Mouse (Mus musculus): ENCODE results near the gene Gm20388. TPM values are rescaled to one million over a fixed set of nuclear protein-coding genes. Genes with fewer than 3 reads are reported as not detected.

Gm20388 gene
- total RNA-seq, 1 experiment from 2014 or later, result 35.7 TPM

GRCm38 (mm10) chr8:121477851-121478547 lies 1567.4 kb downstream of the Gm20388 start:
- ATAC-seq (replicated peaks; ENCODE audit: low read depth, poor library complexity, severe bottlenecking), result no peak

- ATAC-seq (replicated peaks; ENCODE audit: low read depth, poor library complexity, severe bottlenecking), result no peak
These were observed 1568.5 kb downstream of the Gm20388 start for GRCm38 (mm10) chr8:121479144-121479543.

GRCm38 (mm10) chr8:121480411-121481031 lies 1569.9 kb downstream of the Gm20388 start:
- ATAC-seq (replicated peaks; ENCODE audit: low read depth, poor library complexity, severe bottlenecking), result no peak

GRCm38 (mm10) chr8:121484072-121484782 lies 1573.6 kb downstream of the Gm20388 start:
- no peak for ATAC-seq (replicated peaks; ENCODE audit: low read depth, poor library complexity, severe bottlenecking)

GRCm38 (mm10) chr8:121491633-121492032 lies 1581.0 kb downstream of the Gm20388 start:
- ATAC-seq (replicated peaks; ENCODE audit: low read depth, poor library complexity, severe bottlenecking), result no peak

- ATAC-seq (replicated peaks; ENCODE audit: low read depth, poor library complexity, severe bottlenecking), result no peak
These were observed 1587.0 kb downstream of the Gm20388 start for GRCm38 (mm10) chr8:121497621-121498020.

GRCm38 (mm10) chr8:121511751-121512150 lies 1601.1 kb downstream of the Gm20388 start:
- ATAC-seq (replicated peaks; ENCODE audit: low read depth, poor library complexity, severe bottlenecking), result no peak

GRCm38 (mm10) chr8:121513429-121513828 lies 1602.8 kb downstream of the Gm20388 start:
- peak; percentile 72; the same call in 1 of the 2 replicates for ATAC-seq (replicated peaks; ENCODE audit: low read depth, poor library complexity, severe bottlenecking)

GRCm38 (mm10) chr8:121525111-121525818 lies 1614.6 kb downstream of the Gm20388 start:
- ATAC-seq (replicated peaks; ENCODE audit: low read depth, poor library complexity, severe bottlenecking), result no peak

GRCm38 (mm10) chr8:121526811-121527550 lies 1616.3 kb downstream of the Gm20388 start:
- ATAC-seq (replicated peaks; ENCODE audit: low read depth, poor library complexity, severe bottlenecking), result no peak

- ATAC-seq (replicated peaks; ENCODE audit: low read depth, poor library complexity, severe bottlenecking), result no peak
These were observed 1617.1 kb downstream of the Gm20388 start for GRCm38 (mm10) chr8:121527751-121528150.

- no peak for ATAC-seq (replicated peaks; ENCODE audit: low read depth, poor library complexity, severe bottlenecking)
These were observed 1618.1 kb downstream of the Gm20388 start for GRCm38 (mm10) chr8:121528790-121529189.

GRCm38 (mm10) chr8:121530639-121531038 lies 1620.0 kb downstream of the Gm20388 start:
- ATAC-seq (replicated peaks; ENCODE audit: low read depth, poor library complexity, severe bottlenecking), result no peak

GRCm38 (mm10) chr8:121532381-121532780 lies 1621.7 kb downstream of the Gm20388 start:
- no peak for ATAC-seq (replicated peaks; ENCODE audit: low read depth, poor library complexity, severe bottlenecking)

- ATAC-seq (replicated peaks; ENCODE audit: low read depth, poor library complexity, severe bottlenecking), result no peak
These were observed 1631.2 kb downstream of the Gm20388 start for GRCm38 (mm10) chr8:121541862-121542261.

GRCm38 (mm10) chr8:121542901-121543300 lies 1632.3 kb downstream of the Gm20388 start:
- no peak for ATAC-seq (replicated peaks; ENCODE audit: low read depth, poor library complexity, severe bottlenecking)

GRCm38 (mm10) chr8:121544276-121544785 lies 1633.7 kb downstream of the Gm20388 start, which contains the start of gene 1700018B08Rik:
TSS of gene 1700018B08Rik (minus strand) at chr8:121544320.
- ATAC-seq (replicated peaks; ENCODE audit: low read depth, poor library complexity, severe bottlenecking), result no peak

GRCm38 (mm10) chr8:121544936-121545335 lies 1634.3 kb downstream of the Gm20388 start:
- no peak for ATAC-seq (replicated peaks; ENCODE audit: low read depth, poor library complexity, severe bottlenecking)

GRCm38 (mm10) chr8:121547132-121547531 lies 1636.5 kb downstream of the Gm20388 start:
- ATAC-seq (replicated peaks; ENCODE audit: low read depth, poor library complexity, severe bottlenecking), result peak; percentile 93

Measured in common myeloid progenitor, adult 5-6 weeks (primary cell).